Mouse (Mus musculus) spleen, adult 12 weeks (tissue): ENCODE results near the gene Tmem38b.
A peak's percentile ranks its signal among the peaks of the same experiment; 100 is the strongest.
"Not testable (repeated sequence)": the region's sequence is repeated elsewhere in the genome, so short reads cannot be mapped to it uniquely, and the experiment has no call there.

Source experiments
- DNase-seq: peaks from one replicate; pipeline ENCODE4 v3.0.0; 2022; ENCODE audit warnings: low spot score

Tmem38b gene

GRCm38 (mm10) chr4:53825821-53826605 is at the start of gene Tmem38b:
Gene Tmem38b, plus strand, starts transcription at chr4:53826045.
- DNase-seq: peak; percentile 43

GRCm38 (mm10) chr4:53781396-53781795 is 44.4 kb upstream of the Tmem38b start:
- DNase-seq: no peak

DNA sequence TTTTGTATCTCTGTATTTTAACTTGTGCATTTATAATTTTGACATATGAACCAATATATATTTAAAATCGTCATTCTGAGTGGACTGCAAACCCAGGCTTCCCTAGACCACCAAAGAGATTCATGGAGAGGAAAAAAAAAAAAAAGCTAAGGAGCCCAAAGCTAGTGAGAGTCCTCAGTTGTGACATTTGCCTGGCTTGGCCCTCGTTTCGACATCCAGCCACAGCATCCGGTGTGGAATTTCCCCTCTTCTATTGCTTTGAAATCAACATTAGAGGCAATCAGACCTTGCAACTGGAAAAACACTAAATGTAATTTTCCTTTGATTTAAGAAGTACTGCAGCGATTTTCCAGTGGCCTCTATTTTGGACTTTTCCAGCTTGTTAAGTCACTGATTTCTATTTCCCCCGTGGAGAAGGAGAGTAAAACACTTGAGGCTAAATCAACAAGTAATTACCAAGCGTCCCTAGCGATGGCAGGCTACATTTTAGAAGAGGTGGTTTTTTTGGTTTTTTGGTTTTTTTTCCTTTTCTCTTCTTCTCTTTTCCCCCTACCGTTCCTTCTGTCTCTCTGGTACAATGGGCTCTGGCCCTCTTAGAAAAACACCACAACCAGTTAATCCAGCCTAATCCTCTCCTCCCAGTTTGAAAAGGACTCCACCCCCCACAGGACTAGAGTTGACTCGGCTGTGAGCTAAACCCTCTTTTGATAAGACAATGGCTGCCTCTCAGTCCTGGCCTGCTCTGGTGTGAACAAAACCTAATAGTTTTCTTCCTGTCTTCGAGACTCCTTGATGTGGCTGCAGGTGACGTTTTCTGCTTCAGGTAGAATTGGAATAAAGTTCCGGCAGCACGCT is 43.4 kb upstream of the Tmem38b start:
- no peak for DNase-seq

DNA sequence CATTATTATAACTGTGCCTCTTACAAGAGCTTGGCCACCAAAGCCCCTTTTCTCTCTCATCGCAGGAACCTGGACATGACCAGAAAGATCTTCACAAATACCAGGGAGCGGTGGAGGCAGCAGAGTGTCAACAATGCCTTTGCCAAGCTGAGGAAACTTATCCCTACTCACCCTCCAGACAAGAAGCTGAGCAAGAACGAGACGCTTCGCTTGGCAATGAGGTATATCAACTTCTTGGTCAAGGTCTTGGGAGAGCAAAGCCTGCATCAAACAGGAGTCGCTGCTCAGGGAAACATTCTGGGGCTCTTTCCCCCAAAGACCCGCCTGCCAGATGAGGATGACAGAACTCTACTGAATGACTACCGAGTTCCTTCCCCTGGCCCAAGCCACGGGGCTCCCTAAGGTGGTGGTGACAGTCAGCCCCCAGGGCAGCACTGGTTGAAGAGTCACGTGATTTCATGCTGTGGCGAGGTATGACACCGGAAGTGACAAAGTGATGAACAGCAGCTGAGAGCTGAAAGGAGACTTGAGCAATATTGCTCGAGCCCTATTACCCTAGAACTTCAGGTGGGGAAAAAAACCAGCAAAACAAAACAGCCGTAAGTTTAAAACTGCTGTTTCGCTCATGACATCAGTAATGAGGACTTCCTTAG is 40.0 kb upstream of the Tmem38b start:
- no peak for DNase-seq

DNA sequence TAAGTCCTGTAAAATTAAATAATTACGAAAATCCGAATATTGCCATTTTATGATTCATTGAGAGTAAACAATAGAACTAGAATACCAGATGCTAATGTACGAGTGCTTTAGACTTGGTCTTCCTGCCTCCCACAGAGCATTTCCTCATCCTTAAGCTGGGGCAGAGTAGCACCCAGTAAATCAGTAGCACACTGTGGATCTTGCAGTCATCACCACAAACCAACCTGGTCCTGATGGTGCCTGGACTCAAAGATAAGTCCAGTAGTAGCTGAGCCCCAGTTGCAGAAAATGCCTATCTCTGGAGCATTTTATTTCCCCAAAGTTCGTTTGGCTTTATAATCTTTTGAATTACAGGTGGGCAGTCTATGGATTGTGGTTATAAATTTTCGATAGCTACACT is 39.0 kb upstream of the Tmem38b start:
- DNase-seq: no peak

DNA sequence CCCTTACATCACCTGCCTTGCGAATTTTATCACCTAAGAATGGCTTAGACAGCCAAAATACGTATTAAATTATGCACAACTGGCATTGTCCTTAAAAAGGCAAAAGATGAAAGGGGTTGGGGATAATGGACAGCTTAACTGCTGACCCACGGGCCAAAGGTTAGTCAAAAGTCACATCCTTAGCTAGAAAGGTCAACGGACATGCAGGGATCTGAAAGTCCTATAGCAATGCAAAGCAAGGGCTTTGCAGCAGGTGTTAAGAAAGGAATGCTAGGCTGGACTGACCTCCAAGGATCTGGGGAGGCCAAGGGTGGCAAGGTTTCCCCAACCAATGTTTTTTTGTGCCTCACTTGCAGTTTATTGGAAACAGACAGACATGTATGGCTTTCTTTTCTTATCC is 36.5 kb upstream of the Tmem38b start:
- DNase-seq: no peak

DNA sequence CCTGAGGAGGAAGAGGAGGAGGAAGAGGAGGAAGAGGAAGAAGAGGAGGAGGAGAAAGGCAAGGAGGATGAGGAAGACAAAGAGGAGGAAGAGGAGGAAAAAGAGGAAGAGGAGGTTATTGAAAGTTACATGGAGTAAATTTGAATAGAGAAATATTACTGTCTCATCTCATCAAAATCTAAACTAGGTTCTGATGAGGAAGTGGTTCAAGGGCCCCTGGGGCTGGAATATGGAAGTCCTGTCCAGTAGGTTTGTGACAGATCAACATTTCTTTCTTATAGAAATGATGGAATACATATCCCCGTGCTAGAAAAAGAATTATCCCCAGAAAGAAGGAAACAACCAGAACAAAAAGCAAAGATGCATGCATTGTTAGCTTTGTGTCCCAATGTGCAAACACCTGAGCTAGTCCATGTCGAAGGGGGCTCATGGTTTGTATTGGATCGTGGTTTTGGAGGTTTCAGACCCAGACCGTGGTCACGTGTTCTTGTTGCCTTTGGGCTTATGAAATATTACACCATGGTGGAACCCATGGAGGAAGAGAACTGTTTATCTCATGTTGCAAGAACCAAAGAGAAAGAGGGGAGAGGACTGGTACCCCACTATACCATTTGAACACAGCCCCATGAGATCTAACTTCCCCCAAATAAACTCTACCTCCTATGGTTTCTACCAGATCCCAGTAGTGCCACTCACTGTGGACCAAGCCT is 31.4 kb upstream of the Tmem38b start:
- DNase-seq: no peak

DNA sequence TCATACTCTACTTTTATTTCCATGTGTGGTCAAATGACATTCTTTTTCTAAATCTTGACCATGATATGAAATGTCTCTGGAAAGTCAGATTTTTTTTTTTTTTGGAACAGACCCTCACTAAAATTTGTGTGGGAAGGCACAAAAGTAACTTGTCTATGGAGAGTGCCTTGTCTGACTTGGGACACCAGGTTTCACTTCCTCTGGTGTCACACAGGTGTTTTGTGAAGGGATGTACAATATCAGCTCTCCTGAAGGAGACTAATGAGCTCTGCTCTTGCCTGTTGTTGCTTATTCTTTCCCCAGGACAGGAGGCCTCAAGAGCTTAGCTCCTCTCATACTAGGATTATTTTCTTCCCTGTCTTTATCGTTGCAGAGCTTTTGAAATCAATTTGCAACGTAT is 30.8 kb upstream of the Tmem38b start:
- DNase-seq: no peak

DNA sequence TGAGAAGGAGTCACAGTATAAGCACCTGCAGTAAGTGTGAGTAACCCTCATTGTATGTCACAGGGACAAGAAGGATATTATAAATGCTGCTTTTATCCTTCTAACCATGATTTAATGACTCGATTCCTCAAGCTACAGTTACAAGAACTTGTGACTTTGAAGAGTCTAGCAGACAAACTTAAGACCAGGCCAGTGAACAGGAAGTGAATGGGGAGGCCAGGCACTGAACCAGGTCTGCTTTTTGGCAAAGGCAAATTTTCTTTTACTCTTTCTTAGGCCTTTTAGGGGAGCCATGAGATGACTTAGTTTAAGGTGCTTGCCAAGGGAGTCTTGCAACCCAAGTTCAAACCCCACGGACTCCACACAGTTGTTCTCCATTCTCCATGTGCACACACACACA is 30.1 kb upstream of the Tmem38b start:
- no peak for DNase-seq

DNA sequence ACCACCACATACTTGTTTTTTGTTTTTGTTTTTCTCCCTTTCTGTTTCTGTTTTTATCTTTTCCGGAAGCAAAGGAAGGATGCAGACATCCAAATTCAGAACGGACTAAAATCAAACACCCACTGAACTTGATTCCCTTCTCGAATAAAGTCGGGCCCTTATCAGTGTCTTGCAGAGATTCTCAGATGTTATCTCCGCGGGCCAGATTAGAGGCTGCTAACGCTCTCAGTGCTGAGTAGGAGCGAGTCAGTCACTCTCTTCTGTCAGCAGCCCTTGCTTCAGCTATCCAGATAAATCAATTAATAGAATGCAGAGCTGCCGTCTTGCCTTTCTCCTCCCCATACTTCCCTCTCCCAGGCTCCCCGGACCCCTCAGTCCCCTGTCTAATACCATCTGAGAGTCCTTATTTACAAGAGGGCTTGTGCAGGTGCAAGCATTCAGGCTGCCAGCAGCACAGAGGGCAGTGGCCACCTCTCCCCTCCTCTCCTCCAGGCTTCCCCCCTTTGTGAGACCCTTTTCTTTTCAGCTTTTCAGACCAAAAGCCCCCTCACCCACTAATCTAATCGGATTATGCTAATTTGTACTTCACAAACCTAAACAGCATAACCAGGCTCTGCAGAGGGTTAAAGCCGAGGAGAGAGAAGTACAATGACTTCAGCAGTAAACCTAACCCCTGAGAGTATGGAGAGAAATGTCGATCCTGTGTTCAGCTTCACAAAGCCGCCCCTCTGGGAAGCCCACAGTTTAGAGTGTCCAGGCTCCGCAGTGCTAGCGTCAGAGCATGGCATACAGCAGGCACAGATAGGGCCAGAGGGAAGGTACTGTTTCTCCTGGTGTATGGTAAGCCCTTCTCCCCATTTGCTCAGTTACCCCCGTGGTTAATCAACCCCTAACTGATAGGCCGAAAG is 28.7 kb upstream of the Tmem38b start:
- DNase-seq: no peak

GRCm38 (mm10) chr4:53798896-53799676 is 26.8 kb upstream of the Tmem38b start:
- DNase-seq: no peak

- no peak for DNase-seq
These were observed 26.1 kb upstream of the Tmem38b start for GRCm38 (mm10) chr4:53799753-53800152.

DNA sequence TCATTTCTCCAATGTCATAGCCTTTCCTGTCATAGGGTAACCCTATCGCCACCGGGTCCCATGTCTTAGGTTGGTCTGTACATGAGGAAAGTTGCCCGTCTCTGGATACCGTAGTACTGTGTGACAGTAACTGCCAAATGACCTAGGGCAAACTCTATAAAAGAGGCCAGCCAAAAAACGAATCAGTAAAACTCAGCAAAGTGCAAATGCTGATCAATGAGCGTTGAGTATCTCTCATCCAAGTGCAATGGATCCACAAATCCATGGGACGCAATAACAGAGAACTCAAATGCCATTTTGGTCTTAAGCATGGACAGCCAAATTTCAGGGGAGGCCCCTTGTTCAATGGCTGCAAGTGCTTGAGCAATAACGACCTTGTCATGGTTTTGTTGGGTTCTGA is 22.2 kb upstream of the Tmem38b start:
- not testable (repeated sequence) for DNase-seq

DNA sequence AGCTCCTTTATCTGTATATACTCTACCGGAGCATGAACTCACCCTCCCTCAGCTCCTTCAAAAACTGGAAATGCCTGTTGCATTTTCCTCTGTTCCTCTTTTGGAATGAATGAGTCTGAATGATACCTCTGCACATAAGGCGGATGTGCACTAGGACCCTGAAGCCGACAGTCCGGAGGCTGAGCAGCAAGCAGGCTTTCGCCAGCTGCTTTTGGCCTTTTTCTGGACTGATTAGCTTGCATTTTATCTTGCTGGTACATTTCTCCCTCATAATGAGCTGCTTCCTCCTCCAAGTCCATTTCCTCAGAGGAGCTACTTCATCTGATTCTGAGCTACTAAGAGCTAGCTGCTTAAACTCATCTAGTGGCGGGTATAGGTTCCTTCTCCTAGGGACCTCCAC is 19.4 kb upstream of the Tmem38b start:
- DNase-seq: not testable (repeated sequence)

- no peak for DNase-seq
These were observed 7.5 kb upstream of the Tmem38b start for GRCm38 (mm10) chr4:53818320-53818719.

DNA sequence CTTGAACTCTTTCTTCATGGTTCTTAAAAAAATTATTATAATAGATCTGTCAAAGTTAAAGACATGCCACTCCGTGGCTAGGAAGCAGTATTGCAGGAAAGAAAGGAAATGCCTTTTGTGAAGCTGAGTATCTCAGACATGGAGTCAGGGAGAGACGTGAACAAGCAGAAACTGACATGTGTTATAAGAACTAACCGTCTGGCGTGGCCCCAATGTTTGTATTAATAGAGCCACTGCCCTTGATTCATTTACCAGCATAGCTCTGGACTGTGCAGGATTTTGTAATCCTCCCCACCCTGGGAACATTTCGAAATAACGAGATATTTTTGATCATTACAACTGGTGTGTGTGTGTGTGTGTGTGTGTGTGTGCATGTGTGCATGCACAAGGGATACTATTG is 2.1 kb upstream of the Tmem38b start:
- DNase-seq: no peak

DNA sequence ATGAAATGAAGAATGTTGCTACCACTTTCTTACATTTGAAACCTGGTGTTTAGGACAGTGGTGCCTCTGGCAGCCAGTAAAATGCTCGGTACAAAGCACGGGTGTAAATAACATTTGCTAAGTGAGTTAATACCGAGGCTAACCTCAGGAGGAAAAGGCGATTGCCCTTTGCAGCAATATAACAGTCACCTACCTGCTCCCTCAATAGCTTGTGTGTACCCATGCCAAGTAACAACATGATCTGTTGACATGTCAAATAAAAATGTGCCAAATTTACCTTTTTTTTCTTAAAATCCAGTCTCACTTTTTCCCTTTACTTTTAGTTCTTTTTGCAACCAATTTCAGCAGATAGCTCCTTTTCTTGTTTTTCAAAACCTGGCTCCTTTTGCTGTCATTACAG is 1.0 kb upstream of the Tmem38b start:
- DNase-seq: no peak

DNA sequence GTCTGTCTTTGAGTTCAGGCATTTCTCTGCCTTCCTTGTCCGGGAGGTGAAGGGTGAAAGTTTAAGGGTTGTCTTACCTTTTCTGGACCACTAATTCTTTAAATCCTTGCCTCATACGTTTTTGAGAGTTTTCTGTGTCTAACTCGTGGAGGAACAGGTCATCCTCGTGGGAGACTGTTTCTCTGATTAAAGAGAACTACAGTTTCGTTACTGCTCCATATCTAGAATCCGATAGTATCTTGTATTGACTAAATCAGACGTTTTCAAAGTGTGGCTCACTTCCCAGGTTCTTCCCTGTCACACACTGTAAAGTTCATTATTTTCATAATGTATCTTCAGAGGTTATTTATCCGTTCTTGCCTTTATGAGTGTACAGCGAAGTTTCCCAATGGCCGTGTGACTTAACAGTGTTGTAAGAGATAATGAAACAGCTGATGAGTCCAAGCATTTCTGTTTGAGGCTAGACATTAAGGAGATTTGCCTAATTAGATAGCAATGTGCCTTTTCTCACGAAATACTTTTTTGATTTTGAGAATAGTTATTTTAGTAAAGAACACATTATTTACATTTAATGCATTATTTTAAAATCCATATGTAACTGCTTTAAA is 900 bp downstream of the Tmem38b start:
- no peak for DNase-seq

GRCm38 (mm10) chr4:53827869-53828268 is 2.0 kb downstream of the Tmem38b start:
- DNase-seq: no peak

DNA sequence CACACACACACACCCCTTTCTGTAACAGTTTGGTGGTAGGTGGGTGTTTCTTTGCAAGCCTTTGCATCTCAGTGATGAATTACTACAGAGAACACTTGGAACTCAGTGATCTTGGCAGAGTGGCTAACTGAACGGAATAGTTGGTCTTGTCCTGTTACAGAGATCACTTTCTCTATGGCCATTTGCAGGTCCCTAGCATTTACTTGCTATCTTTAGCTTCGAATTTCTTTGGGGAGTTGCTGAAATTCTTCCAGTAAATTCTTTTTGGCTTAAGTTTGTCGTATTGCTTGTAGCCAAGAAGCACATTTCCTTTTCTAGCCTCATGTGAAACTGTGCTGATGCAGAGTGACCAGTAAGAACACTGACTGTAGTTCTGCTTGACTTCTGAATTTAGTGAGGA is 3.1 kb downstream of the Tmem38b start:
- DNase-seq: no peak
